Mouse (Mus musculus) A20 (cell line): Measurements from ENCODE around the gene Eprs.

Source experiments
- DNase-seq: peaks from one replicate; pipeline ENCODE4 v3.0.0-alpha.2; 2011; ENCODE audit warnings: low read depth, low spot score

The Eprs gene

DNA sequence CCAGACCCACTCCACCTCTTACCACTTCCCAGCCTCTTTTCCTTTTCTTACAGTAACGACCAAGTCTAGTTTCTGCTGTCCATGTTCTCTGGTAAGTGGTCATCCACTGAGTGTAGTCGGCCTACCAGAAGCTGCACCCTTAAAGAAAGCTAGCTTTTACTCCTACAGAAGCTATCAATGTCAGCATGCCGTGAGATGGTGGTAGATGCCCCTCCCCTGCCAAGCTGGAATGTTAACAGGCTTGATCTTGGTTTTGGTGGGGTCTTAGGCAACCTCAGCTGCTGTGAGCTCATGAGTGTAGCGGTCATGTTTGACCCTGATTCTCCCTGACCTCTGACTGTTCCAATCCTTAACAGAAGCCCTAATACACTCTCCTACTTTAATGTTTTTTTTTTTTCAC is 4.6 kb upstream of the Eprs start:
- no peak for DNase-seq

GRCm38 (mm10) chr1:185363526-185364182 is 810 bp downstream of the Eprs start:
- peak; percentile 77 for DNase-seq

DNA sequence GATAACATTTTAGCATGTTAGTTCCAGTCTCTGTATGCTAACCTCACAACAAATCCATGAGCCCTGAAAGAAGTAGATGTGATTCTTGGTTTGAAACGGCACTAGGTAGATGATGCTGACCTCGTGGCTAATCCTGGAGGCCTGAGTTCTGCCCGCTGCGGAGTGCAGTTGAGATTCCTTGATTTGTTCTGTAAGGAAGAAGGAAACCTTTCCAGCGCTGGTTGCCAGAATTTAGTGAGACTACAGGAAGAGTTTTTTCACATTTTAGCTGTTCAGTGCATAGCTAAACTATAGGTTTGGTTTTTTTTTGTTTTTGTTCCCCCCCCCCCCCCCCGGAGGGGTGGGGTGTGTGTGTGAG is 1.3 kb downstream of the Eprs start:
- DNase-seq, result no peak

DNA sequence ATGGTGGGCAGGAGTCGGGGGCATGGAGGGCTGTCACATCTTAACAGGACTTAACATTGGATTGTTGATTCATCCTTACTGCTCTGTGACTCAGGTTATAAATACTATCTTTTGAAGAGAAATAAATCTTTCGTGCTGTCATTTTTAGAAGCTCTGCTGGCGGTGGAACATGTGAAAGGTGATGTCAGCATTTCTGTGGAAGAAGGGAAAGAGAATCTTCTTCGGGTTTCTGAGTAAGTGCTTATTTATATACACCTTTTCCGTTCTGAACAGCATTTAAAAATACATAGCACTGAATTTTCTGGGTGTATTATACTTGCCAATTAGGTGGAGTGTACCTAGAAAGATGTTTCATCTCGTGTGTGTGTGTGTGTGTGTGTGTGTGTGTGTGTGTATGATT is 4.5 kb downstream of the Eprs start:
- no peak for DNase-seq

DNA sequence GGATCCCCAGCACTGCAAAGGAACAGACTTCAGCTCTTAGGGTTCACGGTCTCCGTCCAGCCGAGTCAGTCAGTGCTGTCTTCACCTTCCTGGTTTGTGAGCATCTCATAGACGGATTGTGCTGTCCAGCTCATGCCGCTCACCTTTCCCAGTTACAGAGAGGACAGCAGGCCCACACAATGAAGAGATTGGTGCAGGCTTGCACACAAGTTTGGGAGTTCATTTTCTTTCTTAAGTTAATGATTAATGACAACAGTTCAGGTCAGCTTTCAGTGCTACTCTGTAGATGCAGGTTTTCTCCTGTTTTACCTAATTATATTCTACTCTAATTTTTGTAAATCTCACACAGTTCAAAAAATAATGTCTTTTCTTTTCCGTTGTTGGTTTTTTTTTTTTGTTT is 7.1 kb downstream of the Eprs start:
- no peak for DNase-seq

DNA sequence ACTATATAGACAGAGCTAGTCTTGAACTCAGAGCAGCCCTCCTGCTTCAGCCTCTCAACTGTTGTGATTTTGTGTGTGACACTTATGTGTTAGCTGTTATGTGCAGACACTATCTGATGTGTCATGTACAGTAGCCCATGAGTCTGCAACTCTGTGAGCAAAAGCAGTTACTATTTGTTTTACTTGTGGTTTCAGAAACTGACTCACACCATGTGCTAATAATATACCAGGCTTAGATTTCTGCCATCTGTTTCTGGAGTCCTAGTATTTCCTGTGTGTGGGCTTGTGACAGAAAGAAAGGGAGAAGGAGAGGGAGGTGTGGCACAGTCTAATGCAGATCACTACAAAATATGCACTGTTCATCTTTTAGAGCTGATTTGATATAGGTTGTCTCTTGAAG is 13.5 kb downstream of the Eprs start:
- no peak for DNase-seq

GRCm38 (mm10) chr1:185377429-185377828 is 14.6 kb downstream of the Eprs start:
- DNase-seq, result no peak

DNA sequence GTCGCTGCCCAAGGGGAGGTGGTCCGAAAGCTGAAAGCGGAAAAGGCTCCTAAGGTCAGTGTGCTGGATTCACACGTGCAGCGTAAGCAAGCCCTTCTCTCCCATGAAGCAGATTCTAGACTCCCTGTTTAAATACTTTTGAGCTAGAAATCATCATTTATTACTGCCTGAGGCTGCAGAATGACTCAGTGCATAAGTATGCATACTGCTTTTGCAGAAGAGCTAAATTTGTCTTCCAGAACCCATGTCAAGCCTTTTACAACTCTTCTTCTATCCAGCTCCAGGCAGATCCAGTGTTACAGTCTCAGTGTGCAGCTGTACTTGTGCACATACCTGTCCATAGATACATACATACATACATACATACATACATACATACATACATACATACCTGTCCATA is 38.8 kb downstream of the Eprs start:
- DNase-seq, result no peak

DNA sequence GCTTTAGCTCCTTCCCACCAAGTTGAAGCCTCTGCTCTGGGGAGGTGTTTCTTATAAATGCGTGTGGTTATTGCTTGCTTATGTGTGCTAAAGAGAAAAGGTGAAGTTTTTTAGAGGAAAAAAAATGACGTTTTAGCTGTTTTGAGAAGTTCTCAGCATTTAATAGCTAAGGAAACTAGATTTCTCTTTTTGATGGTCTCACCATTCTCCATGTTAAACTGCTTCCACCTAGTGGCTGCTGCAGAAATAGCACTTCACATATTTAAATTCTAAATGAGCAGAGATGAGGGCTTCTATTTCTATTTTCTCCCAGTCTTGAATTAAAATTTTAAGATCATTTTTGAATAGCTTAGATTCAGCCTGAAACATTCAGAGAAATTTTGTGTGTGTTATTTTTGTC is 41.2 kb downstream of the Eprs start:
- peak; percentile 57 for DNase-seq

- DNase-seq, result no peak
These were observed 43.1 kb downstream of the Eprs start for GRCm38 (mm10) chr1:185405921-185406320.

- peak; percentile 22 for DNase-seq
These were observed 47.0 kb downstream of the Eprs start for GRCm38 (mm10) chr1:185409831-185410230.

- no peak for DNase-seq
These were observed 55.2 kb downstream of the Eprs start for GRCm38 (mm10) chr1:185418011-185418410.

GRCm38 (mm10) chr1:185419805-185420204 is 57.0 kb downstream of the Eprs start:
- no peak for DNase-seq

- DNase-seq, result no peak
These were observed 57.9 kb downstream of the Eprs start for GRCm38 (mm10) chr1:185420776-185421175.

DNA sequence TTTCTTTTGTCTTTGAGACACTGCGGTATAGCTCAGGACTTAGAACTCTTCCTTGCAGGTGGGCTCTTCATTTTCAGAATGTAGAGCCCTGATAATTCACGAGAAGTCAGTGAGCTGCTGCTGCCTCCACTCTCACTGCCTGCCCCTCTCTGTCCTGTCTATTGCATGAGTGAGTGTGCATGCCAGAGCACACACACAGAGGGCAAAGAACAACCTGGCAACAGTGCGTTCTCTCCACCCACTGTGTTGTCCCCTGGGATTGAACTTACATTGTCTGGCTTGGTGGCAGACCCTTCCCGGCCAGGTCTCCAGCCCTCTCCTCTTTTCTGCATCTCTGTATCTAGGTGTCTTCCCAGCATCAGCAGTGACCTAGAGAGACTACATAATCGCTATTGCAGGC is 63.7 kb downstream of the Eprs start:
- no peak for DNase-seq

GRCm38 (mm10) chr1:185430488-185430887 is 67.6 kb downstream of the Eprs start:
- DNase-seq, result no peak

- no peak for DNase-seq
These were observed 68.6 kb downstream of the Eprs start for GRCm38 (mm10) chr1:185431245-185431997.

- no peak for DNase-seq
These were observed 69.1 kb downstream of the Eprs start for GRCm38 (mm10) chr1:185431998-185432317.

DNA sequence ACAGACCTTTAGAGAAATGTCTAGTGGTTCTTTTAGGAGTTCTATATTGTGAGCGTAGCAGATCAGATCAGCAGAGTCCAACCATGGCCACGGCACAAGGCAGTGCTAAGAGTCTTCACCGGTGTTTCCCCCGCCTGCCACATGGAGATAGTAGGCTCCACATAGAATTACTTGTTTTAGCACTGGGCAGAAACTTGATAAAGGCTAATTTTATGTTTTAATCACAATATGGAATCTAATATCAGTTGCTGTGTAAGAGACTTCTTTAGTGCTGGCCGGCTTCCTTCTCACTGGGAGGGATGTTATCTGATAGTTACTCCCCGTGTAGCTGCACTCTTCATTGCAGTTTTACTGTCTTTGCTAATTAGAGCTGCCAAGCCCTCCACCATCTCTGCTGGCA is 70.3 kb downstream of the Eprs start:
- DNase-seq, result no peak

DNA sequence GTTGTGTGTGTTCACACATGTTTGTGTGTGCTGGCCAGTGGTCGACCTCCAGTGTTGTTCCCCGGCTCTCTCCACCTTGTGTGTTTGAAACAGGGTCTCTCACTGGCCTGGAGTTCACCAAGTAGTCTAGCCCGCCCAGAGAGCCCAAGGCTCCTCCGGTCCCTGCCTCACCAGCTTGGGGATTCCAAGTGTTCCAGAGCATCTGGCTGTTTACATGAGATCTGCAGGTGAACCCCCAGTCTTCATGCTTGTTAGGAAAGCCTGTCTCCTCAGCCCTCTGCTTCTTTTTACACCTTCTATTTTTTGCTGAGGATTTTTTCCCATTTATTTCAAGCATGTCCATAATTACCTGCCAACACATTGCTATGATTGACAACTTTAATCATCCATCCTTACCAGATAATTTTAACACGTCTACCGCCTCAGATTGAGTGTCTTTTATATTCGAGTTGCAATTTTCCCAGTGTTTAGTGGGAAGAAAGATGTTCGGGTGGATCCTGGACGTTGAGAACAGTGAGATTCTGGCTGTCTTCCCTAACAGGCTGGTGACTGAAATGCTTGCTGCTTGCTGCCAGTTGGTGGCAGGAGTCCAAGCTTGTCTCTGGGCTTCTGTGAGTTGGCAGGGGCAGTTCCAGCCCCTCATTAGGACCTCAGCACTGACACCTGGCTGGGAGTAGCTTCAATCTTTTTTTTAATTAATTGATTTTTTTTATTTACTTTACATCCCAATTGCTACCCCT is 76.2 kb downstream of the Eprs start:
- DNase-seq, result no peak

DNA sequence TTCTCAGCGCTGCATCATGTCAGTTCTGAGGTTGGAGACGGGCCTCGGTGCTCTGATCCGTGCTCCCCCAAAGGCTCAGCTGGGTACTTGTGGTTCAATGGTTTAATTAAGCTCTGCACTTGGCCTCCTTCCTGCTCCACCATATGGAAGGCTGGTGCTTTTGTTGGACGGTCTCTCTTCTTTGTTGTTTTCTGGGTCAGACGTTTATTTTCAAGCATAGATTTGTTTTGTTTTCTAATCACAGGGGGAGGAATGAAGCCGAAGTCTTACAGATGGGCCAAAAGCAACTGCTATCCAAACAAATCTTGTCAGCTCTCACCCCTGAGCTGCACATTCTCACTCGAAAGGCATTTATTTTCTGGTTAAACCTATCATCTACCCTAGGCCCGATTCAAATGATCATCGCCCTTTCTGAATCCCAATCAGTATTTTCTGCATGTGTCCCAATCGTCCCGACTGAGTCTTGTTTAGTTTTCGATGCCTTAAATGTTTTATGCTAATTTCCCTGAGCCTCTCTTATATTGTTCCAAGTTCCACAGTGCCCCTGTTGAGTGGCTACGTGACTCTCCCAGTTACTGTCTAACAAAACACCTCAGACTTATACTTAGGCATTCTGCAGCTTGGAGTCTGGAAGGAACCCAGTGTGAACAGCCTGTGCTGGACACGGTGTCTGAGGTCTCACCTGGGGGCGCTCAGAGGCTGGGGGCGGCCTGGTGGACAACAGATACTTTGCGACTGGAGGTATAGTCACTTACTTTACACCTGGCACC is 79.0 kb downstream of the Eprs start:
- no peak for DNase-seq

DNA sequence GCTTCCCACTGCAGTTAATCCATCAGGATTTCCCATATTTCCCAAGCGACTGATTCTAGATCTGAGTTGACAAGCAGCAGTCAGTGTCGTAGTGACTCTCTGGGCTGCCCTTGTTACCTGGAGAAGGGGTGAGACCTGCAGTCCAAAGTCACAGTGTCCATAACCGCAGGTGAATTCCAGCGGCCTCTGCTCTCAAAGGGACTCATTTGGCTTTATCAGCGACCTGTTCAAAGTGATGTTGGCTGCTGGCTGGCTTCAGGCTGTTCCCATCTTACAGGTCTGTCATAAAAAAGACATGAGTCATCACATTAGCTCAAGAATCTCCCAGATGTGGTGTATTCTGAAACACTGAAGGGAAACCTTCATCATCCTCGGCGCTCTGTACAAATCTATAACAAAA is 86.1 kb downstream of the Eprs start:
- DNase-seq, result no peak
